Mouse (Mus musculus): Measurements from ENCODE around the gene Itpr2. TPM values are rescaled to one million over a fixed set of nuclear protein-coding genes. Genes with fewer than 3 reads are reported as not detected.
"Not testable (repeated sequence)": the region's sequence is repeated elsewhere in the genome, so short reads cannot be mapped to it uniquely, and the experiment has no call there.

The Itpr2 gene
- polyA plus RNA-seq, 1 experiment, result 10.9 TPM

DNA sequence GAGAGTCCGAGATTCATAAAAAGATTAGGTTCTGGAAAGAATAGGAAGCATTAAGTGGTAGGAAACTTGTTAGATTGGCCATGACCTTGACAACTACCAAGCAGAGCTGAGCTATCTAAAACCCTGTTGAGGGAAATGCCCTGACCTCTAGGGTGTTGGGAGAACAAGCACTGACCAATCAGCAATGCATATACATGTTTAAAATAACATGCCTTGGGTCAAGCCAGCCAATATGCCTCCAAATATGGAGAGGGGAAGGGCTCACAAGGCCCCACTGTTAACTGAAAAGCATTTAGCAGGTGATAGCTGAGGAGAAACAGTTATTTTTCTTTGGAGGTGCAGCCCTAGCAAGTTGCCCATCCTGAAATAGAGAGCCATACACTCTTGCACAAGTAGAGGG, 25.2 kb downstream of the Itpr2 start:
- H3K27ac ChIP-seq (ENCODE audit: insufficient read depth, low read depth, low read length), result no peak overlapping the region
- H3K4me1 ChIP-seq (ENCODE audit: control insufficient read depth, insufficient read depth, low read length), result peaks cover 19% of the 10 kb centered on the region
- TF ChIP-seq CTCF (IDR thresholded peaks at IDR 0.05; ENCODE audit: low read depth, low read length), result no peak
- no peak for TF ChIP-seq POLR2A (IDR thresholded peaks at IDR 0.05; ENCODE audit: borderline replicate concordance, low read depth, low read length)

GRCm38 (mm10) chr6:146474166-146474565, 27.9 kb downstream of the Itpr2 start:
- TF ChIP-seq POLR2A (IDR thresholded peaks at IDR 0.05; ENCODE audit: borderline replicate concordance, low read depth, low read length) (no peak), CTCF (IDR thresholded peaks at IDR 0.05; ENCODE audit: low read depth, low read length) (no peak)
- H3K27ac ChIP-seq (ENCODE audit: insufficient read depth, low read depth, low read length), result no peak overlapping the region
- no peak overlapping the region for H3K4me3 ChIP-seq (ENCODE audit: insufficient read depth, low read length)
- H3K4me1 ChIP-seq (ENCODE audit: control insufficient read depth, insufficient read depth, low read length), result peaks cover 5% of the 10 kb centered on the region; the same call in 1 of the 2 replicates

More for the DNA sequence above, 25.2 kb downstream of the Itpr2 start:
- no peak overlapping the region for H3K4me3 ChIP-seq (ENCODE audit: insufficient read depth, low read length)

- H3K27ac ChIP-seq (ENCODE audit: insufficient read depth, low read depth, low read length), result no peak overlapping the region
- no peaks in the 10 kb centered on the region for H3K4me1 ChIP-seq (ENCODE audit: control insufficient read depth, insufficient read depth, low read length)
- TF ChIP-seq POLR2A (IDR thresholded peaks at IDR 0.05; ENCODE audit: borderline replicate concordance, low read depth, low read length), result no peak
- no peak for TF ChIP-seq CTCF (IDR thresholded peaks at IDR 0.05; ENCODE audit: low read depth, low read length)
- H3K4me3 ChIP-seq (ENCODE audit: insufficient read depth, low read length), result no peak overlapping the region
Measured at GRCm38 (mm10) chr6:146473216-146473955, 28.6 kb downstream of the Itpr2 start.

- no peak overlapping the region for H3K27ac ChIP-seq (ENCODE audit: insufficient read depth, low read depth, low read length)
- TF ChIP-seq POLR2A (IDR thresholded peaks at IDR 0.05; ENCODE audit: borderline replicate concordance, low read depth, low read length) (no peak), CTCF (IDR thresholded peaks at IDR 0.05; ENCODE audit: low read depth, low read length) (no peak)
- no peaks in the 10 kb centered on the region for H3K4me1 ChIP-seq (ENCODE audit: control insufficient read depth, insufficient read depth, low read length)
- no peak overlapping the region for H3K4me3 ChIP-seq (ENCODE audit: insufficient read depth, low read length)
Measured at GRCm38 (mm10) chr6:146470378-146470777, 31.6 kb downstream of the Itpr2 start.

DNA sequence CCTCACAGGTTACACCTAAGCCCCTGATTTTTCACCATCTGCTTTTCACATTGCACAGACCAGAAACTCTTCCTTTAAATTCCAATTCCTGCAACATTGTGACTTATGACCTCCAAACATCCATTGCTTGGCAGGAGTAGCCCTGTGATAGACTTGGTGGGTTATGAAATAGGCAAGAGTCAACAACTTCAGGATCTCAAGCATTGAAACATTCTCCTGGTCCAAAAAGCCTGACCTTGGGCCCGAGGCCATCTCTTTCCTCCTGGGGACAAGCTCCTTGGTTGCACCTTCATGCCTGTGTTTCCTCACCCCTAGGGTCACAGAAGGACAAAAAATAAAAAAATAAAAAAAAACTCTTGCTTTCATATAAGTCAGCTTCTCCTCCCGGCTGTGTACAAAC, 32.1 kb downstream of the Itpr2 start:
- no peak overlapping the region for H3K4me3 ChIP-seq (ENCODE audit: insufficient read depth, low read length)
- no peak for TF ChIP-seq POLR2A (IDR thresholded peaks at IDR 0.05; ENCODE audit: borderline replicate concordance, low read depth, low read length)
- TF ChIP-seq CTCF (IDR thresholded peaks at IDR 0.05; ENCODE audit: low read depth, low read length), result no peak
- H3K4me1 ChIP-seq (ENCODE audit: control insufficient read depth, insufficient read depth, low read length), result no peaks in the 10 kb centered on the region
- no peak overlapping the region for H3K27ac ChIP-seq (ENCODE audit: insufficient read depth, low read depth, low read length)

GRCm38 (mm10) chr6:146468361-146468760, 33.7 kb downstream of the Itpr2 start:
- Histone ChIP-seq H3K4me3 (ENCODE audit: insufficient read depth, low read length) (no peak overlapping the region), H3K4me1 (ENCODE audit: control insufficient read depth, insufficient read depth, low read length) (no peaks in the 10 kb centered on the region), H3K27ac (ENCODE audit: insufficient read depth, low read depth, low read length) (no peak overlapping the region)
- TF ChIP-seq CTCF (IDR thresholded peaks at IDR 0.05; ENCODE audit: low read depth, low read length) (no peak), POLR2A (IDR thresholded peaks at IDR 0.05; ENCODE audit: borderline replicate concordance, low read depth, low read length) (no peak)

DNA sequence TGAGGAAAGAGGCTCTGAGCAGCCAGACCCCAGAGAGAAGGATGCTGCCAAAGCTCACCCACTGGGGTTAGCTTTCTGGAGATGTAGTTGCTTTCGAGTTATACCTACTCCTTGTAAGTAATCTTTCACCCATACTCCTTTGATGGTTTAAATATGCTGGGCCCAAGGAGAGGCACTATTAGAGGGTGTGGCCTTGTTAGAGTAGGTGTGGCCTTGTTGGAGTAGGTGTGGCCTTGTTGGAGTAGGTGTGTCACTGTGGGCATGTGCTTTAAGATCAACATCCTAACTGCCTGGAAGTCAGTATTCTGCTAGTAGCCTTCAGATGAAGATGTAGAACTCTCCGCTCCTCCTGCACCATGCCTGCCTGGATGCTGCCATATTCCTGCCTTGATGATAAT, 37.4 kb downstream of the Itpr2 start:
- H3K4me1 ChIP-seq (ENCODE audit: control insufficient read depth, insufficient read depth, low read length); H3K4me3 ChIP-seq (ENCODE audit: insufficient read depth, low read length); H3K27ac ChIP-seq (ENCODE audit: insufficient read depth, low read depth, low read length): not testable (repeated sequence)

GRCm38 (mm10) chr6:146464014-146464644, 37.9 kb downstream of the Itpr2 start:
- no peak overlapping the region for H3K27ac ChIP-seq (ENCODE audit: insufficient read depth, low read depth, low read length)

GRCm38 (mm10) chr6:146460936-146461335, 41.1 kb downstream of the Itpr2 start:
- peaks cover 2% of the 10 kb centered on the region for H3K4me1 ChIP-seq (ENCODE audit: control insufficient read depth, insufficient read depth, low read length)
- no peak overlapping the region for H3K27ac ChIP-seq (ENCODE audit: insufficient read depth, low read depth, low read length)
- H3K4me3 ChIP-seq (ENCODE audit: insufficient read depth, low read length), result no peak overlapping the region
- TF ChIP-seq CTCF (IDR thresholded peaks at IDR 0.05; ENCODE audit: low read depth, low read length) (no peak), POLR2A (IDR thresholded peaks at IDR 0.05; ENCODE audit: borderline replicate concordance, low read depth, low read length) (no peak)

More at GRCm38 (mm10) chr6:146464014-146464644, 37.9 kb downstream of the Itpr2 start:
- TF ChIP-seq POLR2A (IDR thresholded peaks at IDR 0.05; ENCODE audit: borderline replicate concordance, low read depth, low read length) (no peak), CTCF (IDR thresholded peaks at IDR 0.05; ENCODE audit: low read depth, low read length) (no peak)
- Histone ChIP-seq H3K4me1 (ENCODE audit: control insufficient read depth, insufficient read depth, low read length) (no peaks in the 10 kb centered on the region), H3K4me3 (ENCODE audit: insufficient read depth, low read length) (no peak overlapping the region)

DNA sequence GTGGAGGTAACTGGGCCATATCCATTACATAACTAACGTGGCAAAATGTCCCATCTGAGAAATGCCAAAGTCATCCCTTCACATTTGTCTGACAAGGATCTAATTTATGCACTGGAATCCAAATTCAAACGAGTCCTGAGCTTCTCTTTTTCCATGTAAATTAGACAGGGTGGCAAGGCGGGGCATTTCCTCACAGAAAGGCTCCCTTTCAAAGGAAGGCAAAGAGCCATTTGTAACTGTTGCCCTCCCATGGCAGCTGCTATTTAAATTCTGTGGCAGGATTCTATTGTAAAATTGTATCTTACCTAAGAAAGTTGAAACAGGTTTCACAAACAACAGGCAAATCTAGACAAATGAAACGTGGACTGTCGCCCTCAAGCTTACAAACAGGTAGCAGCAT, 43.6 kb downstream of the Itpr2 start:
- peaks cover 8% of the 10 kb centered on the region for H3K4me1 ChIP-seq (ENCODE audit: control insufficient read depth, insufficient read depth, low read length)
- no peak overlapping the region for H3K4me3 ChIP-seq (ENCODE audit: insufficient read depth, low read length)
- H3K27ac ChIP-seq (ENCODE audit: insufficient read depth, low read depth, low read length), result no peak overlapping the region
- no peak for TF ChIP-seq CTCF (IDR thresholded peaks at IDR 0.05; ENCODE audit: low read depth, low read length)
- TF ChIP-seq POLR2A (IDR thresholded peaks at IDR 0.05; ENCODE audit: borderline replicate concordance, low read depth, low read length), result no peak
